Mouse (Mus musculus) retina, postnatal 1 day (tissue): Measurements from ENCODE around the gene Treml4.
"Not testable (repeated sequence)": the region's sequence is repeated elsewhere in the genome, so short reads cannot be mapped to it uniquely, and the experiment has no call there.

Experiments used
- DNase-seq: peaks from one replicate; pipeline ENCODE4 v3.0.0-alpha.2; 2012

Treml4 gene

GRCm38 (mm10) chr17:48274885-48275284 is 10.8 kb downstream of the Treml4 start:
- DNase-seq: peak; percentile 84

GRCm38 (mm10) chr17:48275736-48276135 is 11.6 kb downstream of the Treml4 start:
- DNase-seq: no peak

GRCm38 (mm10) chr17:48278381-48278780 is 14.3 kb downstream of the Treml4 start:
- no peak for DNase-seq

- DNase-seq: no peak
Measured at GRCm38 (mm10) chr17:48279002-48279401, 14.9 kb downstream of the Treml4 start.

- peak; percentile 43 for DNase-seq
Measured at GRCm38 (mm10) chr17:48280943-48281738, 17.0 kb downstream of the Treml4 start.

GRCm38 (mm10) chr17:48281739-48282085 is 17.6 kb downstream of the Treml4 start:
- DNase-seq: peak; percentile 58

GRCm38 (mm10) chr17:48286765-48287164 is 22.7 kb downstream of the Treml4 start:
- DNase-seq: no peak

- DNase-seq: no peak
Measured at GRCm38 (mm10) chr17:48287276-48287675, 23.2 kb downstream of the Treml4 start.

GRCm38 (mm10) chr17:48293500-48294194 is 29.6 kb downstream of the Treml4 start:
- DNase-seq: no peak

GRCm38 (mm10) chr17:48299203-48299602 is 35.1 kb downstream of the Treml4 start, which contains the start of gene Treml2:
Treml2 (plus strand) TSS chr17:48299498.
- no peak for DNase-seq

- no peak for DNase-seq
Measured at GRCm38 (mm10) chr17:48299756-48300155, 35.7 kb downstream of the Treml4 start.

GRCm38 (mm10) chr17:48300199-48300598 is 36.1 kb downstream of the Treml4 start:
- no peak for DNase-seq

GRCm38 (mm10) chr17:48300861-48301260 is 36.8 kb downstream of the Treml4 start:
- DNase-seq: no peak

- DNase-seq: no peak
Measured at GRCm38 (mm10) chr17:48301792-48302191, 37.7 kb downstream of the Treml4 start.

GRCm38 (mm10) chr17:48312124-48312523 is 48.0 kb downstream of the Treml4 start:
- DNase-seq: no peak

GRCm38 (mm10) chr17:48315905-48316579 is 51.9 kb downstream of the Treml4 start, which contains the start of gene B430306N03Rik:
B430306N03Rik (plus strand) TSS chr17:48316141.
- DNase-seq: not testable (repeated sequence)

GRCm38 (mm10) chr17:48318686-48319085 is 54.6 kb downstream of the Treml4 start:
- no peak for DNase-seq

GRCm38 (mm10) chr17:48321279-48321678 is 57.2 kb downstream of the Treml4 start:
- no peak for DNase-seq

GRCm38 (mm10) chr17:48323236-48323635 is 59.1 kb downstream of the Treml4 start:
- DNase-seq: peak; percentile 13

- DNase-seq: no peak
Measured at GRCm38 (mm10) chr17:48324258-48324657, 60.2 kb downstream of the Treml4 start.
